Mouse (Mus musculus) stomach, embryonic 16.5 days (tissue): ENCODE measurements at regions not wholly inside any gene's neighbourhood (a gene's known extent, or its start where the extent isn't known, plus 50 kb on each side); places are given as distances from the start of the nearest gene placed in this dataset.
A peak's percentile ranks its signal among the peaks of the same experiment; 100 is the strongest.

Source experiments
- ATAC-seq: fragments of 200-750 bp; cut with Nextera tagmentation; 2 replicates; pipeline ENCODE4 v1.8.0; 2017; ENCODE audit warnings: moderate number of reproducible peaks, moderate TSS enrichment; ENCODE audit not compliant: insufficient read depth, low FRiP score
- H3K27ac ChIP-seq: fragments of 300-500 bp; sonication (generic); 2 replicates; pipeline ENCODE4 v1.5.1; 2014; ENCODE audit warnings: low read length
- H3K27me3 ChIP-seq: fragments of 300-500 bp; sonication (generic); 2 replicates; pipeline ENCODE4 v1.6.1; 2014; ENCODE audit warnings: low read length, control low read depth, mixed read lengths; ENCODE audit not compliant: control insufficient read depth, insufficient read depth
- H3K36me3 ChIP-seq: fragments of 300-500 bp; sonication (generic); 2 replicates; pipeline ENCODE4 v1.6.1; 2014; ENCODE audit warnings: low read length; ENCODE audit not compliant: control insufficient read depth, insufficient read depth
- H3K4me1 ChIP-seq: fragments of 300-500 bp; sonication (generic); 2 replicates; pipeline ENCODE4 v1.6.1; 2014; ENCODE audit warnings: low read length, control low read depth, mixed read lengths; ENCODE audit not compliant: control insufficient read depth, insufficient read depth
- H3K4me2 ChIP-seq: fragments of 300-500 bp; sonication (generic); 2 replicates; pipeline ENCODE4 v1.6.1; 2014; ENCODE audit warnings: low read depth, low read length, mixed read lengths
- H3K4me3 ChIP-seq: fragments of 300-500 bp; sonication (generic); replicated peaks from 2 replicates; pipeline ENCODE4 v1.5.1; 2014; ENCODE audit warnings: mild to moderate bottlenecking, low read length
- H3K9ac ChIP-seq: fragments of 300-500 bp; sonication (generic); 2 replicates; pipeline ENCODE4 v1.6.1; 2014; ENCODE audit warnings: low read length
- H3K9me3 ChIP-seq: fragments of 300-500 bp; sonication (generic); replicated peaks from 2 replicates; pipeline ENCODE4 v1.6.1; 2016; ENCODE audit warnings: low read length, control low read depth; ENCODE audit not compliant: control insufficient read depth
- whole genome bisulfite sequencing: fragments of 180-500 bp; shearing (Covaris S2); extraction: QIAGEN DNeasy Blood & Tissue Kit; methylation state at CpG from one replicate; pipeline ENCODE4 v1.1.7; 2014; 5-methylcytosine and 5-hydroxymethylcytosine counted together

DNA sequence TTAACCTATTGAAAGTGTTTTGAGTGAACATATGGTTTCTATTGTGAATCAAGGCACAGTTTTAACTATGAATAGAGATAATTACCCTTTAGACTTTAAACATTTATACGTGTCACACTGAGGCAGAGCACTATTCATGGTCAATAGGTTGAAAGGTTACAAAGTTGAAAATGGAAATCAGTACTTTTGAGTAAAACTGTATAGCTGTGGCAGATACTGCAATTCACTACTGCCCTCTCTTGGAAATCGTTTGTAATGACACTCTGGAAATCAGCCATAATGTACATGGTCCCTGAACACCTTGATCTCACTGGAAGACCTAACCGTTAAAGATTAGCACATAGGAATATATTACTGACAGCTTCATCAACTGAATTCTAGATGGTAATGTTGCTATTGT is 215.3 kb upstream of the Adgrl4 start:
- Histone ChIP-seq H3K27me3 (no peaks in the 10 kb centered on the region), H3K27ac (no peak overlapping the region), H3K9me3 (no peaks in the 10 kb centered on the region), H3K4me2 (no peak overlapping the region), H3K4me3 (no peak overlapping the region), H3K4me1 (no peaks in the 10 kb centered on the region), H3K36me3 (no peaks in the 10 kb centered on the region), H3K9ac (no peak overlapping the region)
- no peak for ATAC-seq
- WGBS: 15% methylated on average over 3 of the region's 3 CpGs

DNA sequence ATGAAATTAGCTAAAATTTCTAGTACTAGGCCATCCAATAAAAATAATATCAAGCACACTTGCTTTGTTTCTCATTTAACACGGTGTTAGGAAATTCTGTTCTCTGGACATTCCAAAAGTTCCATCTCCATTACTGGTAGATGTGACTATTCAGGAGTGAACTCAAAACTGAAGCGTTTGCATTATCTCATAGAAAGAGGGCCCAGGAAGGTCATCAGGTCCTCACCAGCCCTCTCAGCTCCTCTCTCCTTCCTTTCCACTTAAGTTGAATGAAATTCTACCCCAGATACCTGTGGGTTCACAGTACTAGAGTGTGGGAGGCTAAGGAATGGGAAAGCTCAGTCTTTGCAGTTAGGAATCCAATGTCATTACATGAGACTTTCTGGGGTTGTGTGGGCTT is 185.2 kb upstream of the Adgrl4 start:
- no peaks in the 10 kb centered on the region for H3K9me3 ChIP-seq
- H3K27me3 ChIP-seq: no peaks in the 10 kb centered on the region
- H3K4me2 ChIP-seq: no peak overlapping the region
- H3K9ac ChIP-seq: no peak overlapping the region
- 66% methylated on average over 2 of the region's 2 CpGs for WGBS
- H3K4me1 ChIP-seq: no peaks in the 10 kb centered on the region
- H3K36me3 ChIP-seq: no peaks in the 10 kb centered on the region
- no peak overlapping the region for H3K4me3 ChIP-seq
- no peak overlapping the region for H3K27ac ChIP-seq
- no peak for ATAC-seq

DNA sequence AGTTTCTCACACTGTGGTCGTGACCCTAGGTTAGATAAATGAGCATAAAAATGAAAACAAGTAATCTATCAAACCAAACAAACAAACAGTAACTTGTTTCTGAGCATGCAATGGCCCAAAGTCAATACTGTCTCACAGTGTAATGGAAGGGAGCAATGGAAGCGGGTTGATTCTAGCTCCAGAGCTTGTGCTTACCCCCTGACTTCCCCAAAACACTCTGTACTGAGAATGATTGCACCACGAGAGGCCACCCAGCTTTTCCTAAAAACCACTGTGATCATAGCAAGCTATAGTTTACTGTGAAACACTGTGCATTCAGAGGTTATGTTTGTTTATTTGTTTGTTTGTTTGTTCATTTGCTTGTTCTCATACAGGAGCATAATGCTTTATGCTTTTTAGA is 174.9 kb upstream of the Adgrl4 start:
- H3K27ac ChIP-seq: no peak overlapping the region
- H3K36me3 ChIP-seq: no peaks in the 10 kb centered on the region
- no peaks in the 10 kb centered on the region for H3K27me3 ChIP-seq
- no peak overlapping the region for H3K4me3 ChIP-seq
- no peak overlapping the region for H3K9ac ChIP-seq
- H3K9me3 ChIP-seq: no peaks in the 10 kb centered on the region
- no peak for ATAC-seq
- H3K4me1 ChIP-seq: no peaks in the 10 kb centered on the region
- H3K4me2 ChIP-seq: no peak overlapping the region
- 67% methylated on average over 3 of the region's 3 CpGs for WGBS

DNA sequence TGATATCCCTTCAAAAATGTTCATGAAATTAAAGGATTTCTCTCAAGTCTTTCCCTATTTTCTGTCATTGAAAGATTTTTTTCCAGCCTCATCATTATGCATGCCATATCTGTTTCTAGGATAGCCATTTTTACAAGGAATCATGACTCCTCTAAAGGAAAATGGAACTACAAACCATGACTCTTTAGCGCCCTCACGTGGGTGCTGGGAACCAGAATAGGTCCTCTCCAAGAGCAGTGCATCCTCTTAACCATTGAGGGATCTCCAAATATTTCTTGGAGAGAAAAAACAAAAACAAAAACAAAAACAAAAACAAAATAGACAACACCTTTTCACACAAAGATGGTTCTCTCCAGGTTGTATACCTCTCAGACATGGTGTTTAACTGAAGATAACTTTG is 172.0 kb upstream of the Adgrl4 start:
- no peak for ATAC-seq
- no peaks in the 10 kb centered on the region for H3K9me3 ChIP-seq

DNA sequence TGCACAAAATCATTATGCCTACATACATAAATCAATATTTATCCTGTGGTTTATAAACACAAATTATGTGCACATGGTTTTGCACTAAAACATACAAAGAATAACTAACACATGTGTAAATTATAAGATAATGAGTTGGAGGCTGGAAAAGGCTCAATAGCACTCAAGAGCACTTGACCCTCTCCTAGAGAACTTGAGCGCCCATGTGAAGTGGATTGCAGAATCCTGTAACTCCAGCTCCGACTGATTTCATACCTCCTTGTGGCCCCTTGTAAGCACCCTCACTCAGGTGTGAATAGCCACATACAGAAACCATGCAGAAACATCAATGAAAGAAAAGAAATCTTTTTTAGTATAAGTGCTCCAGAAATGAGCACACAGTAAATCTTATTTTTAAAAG is 168.2 kb upstream of the Adgrl4 start:
- ATAC-seq: no peak
- Histone ChIP-seq H3K9ac (no peak overlapping the region), H3K4me3 (no peak overlapping the region), H3K27ac (no peak overlapping the region), H3K9me3 (no peaks in the 10 kb centered on the region), H3K27me3 (no peaks in the 10 kb centered on the region), H3K4me1 (no peaks in the 10 kb centered on the region), H3K4me2 (no peak overlapping the region), H3K36me3 (no peaks in the 10 kb centered on the region)
- 67% methylated on average over 2 of the region's 2 CpGs for WGBS

More for the DNA sequence above, 172.0 kb upstream of the Adgrl4 start:
- no peak overlapping the region for H3K4me3 ChIP-seq
- H3K4me1 ChIP-seq: no peaks in the 10 kb centered on the region
- H3K27ac ChIP-seq: no peak overlapping the region
- no peak overlapping the region for H3K4me2 ChIP-seq
- WGBS: 26% methylated on average over 2 of the region's 2 CpGs
- H3K9ac ChIP-seq: no peak overlapping the region
- H3K27me3 ChIP-seq: no peaks in the 10 kb centered on the region
- H3K36me3 ChIP-seq: no peaks in the 10 kb centered on the region

DNA sequence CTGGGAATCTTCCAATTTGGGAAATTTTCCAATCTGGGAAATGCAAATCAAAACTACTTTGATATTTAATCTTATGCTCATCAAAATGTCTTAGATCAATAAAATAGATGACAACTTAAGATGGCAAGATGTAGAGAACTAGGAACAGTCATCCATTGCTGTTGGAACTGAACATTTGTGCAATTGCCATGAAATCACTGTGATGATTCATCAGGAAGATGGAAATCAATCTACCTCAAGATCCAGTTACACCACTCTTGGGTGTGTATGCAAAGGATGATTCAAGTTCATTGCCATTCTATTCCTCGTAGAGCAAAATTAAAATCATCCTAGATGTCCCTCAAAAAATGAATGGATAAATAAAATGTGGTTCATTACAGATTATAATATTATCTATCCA is 153.9 kb upstream of the Adgrl4 start:
- Histone ChIP-seq H3K27ac (no peak overlapping the region), H3K9me3 (no peaks in the 10 kb centered on the region), H3K36me3 (no peaks in the 10 kb centered on the region), H3K9ac (no peak overlapping the region), H3K4me3 (no peak overlapping the region), H3K4me2 (no peak overlapping the region), H3K4me1 (no peaks in the 10 kb centered on the region), H3K27me3 (no peaks in the 10 kb centered on the region)
- 81% methylated on average over 1 of the region's 1 CpGs for whole genome bisulfite sequencing
- ATAC-seq: no peak

DNA sequence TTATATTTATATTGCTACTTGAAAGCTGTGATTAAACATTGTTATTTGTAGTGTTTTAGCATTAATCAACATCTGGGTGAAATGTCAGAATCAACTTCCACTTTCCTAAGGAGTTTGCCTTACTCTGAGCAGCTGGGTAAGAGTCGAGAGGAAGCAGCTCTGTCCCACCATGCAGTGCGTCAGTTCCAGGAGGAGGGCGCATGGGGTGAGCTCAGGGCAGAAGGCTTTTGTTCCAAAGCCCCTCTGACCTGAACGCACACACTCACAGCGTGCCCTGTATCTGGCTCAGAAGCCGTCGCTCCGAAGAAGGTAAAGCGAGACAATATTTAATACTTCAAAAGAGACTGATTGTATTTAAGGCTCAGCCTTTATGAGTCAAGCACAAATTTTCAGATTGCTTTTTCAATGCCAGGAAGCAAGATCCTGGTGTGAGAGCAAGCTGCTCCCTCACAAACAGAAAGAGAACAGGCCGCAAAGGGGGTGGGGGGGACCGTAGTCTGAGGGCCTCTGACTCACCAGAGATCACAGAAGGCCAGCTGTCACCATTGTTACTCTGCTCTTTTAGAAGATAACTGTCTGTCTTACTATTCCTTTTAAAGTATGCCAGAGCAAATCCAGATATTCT is 143.6 kb upstream of the Adgrl4 start:
- Histone ChIP-seq H3K4me2 (peak overlapping the region; percentile 29; the same call in 1 of the 2 replicates), H3K27ac (peak overlapping the region; percentile 23; the same call in 1 of the 2 replicates), H3K4me3 (no peak overlapping the region), H3K27me3 (no peaks in the 10 kb centered on the region), H3K9me3 (no peaks in the 10 kb centered on the region), H3K36me3 (no peaks in the 10 kb centered on the region), H3K4me1 (0 out of 2 replicates have a peak, but pooled peaks cover 4% of the 10 kb centered on the region), H3K9ac (0 out of 2 replicates have a peak overlapping the region, but pooled peaks have one; percentile 26)
- 30% methylated on average over 11 of the region's 11 CpGs for WGBS
- 0 out of 2 replicates have a peak, but pooled peaks have one; percentile 66 for ATAC-seq

DNA sequence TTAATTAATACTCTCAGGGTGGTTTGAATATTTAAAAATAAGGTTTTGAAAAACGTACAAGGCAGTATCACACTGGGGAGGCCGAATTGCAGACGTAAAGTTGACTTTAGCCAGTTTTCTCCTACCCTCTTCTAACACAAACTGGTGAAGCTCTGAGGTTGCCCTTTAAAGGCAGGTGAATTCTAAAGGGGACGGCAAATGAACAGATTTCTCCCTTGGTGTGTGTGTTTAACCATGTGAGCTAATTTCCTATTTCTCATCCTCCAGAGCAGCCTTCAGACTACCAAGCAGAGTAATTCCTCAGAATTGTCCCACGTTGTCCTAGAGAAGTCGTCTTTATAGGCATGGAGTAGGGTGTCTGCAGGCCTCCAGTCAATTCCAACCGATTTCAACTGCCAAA is 143.1 kb upstream of the Adgrl4 start:
- Histone ChIP-seq H3K4me2 (no peak overlapping the region), H3K4me3 (no peak overlapping the region), H3K27me3 (no peaks in the 10 kb centered on the region), H3K9me3 (no peaks in the 10 kb centered on the region), H3K36me3 (no peaks in the 10 kb centered on the region), H3K9ac (no peak overlapping the region), H3K4me1 (0 out of 2 replicates have a peak, but pooled peaks cover 4% of the 10 kb centered on the region), H3K27ac (no peak overlapping the region)
- WGBS: 71% methylated on average over 7 of the region's 7 CpGs
- ATAC-seq: no peak

DNA sequence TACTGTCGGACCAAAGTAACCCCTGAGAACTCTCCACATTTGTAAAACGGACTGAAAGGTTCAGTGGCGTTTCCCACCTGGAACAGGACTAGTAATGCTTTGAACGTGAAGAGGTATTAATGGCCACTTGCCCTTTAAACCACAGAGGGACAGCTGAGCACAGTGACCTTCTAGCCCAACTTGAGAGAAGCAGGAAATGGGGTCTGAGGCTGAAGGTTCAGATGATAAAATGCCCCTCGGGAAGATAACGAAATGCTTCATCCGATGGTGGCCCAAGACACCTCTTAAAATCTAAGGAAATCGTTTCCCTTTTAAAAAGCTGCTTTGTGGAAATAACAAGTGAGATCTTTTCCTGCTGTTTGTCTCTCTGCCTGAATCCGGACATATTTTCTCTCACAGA is 142.7 kb upstream of the Adgrl4 start:
- no peaks in the 10 kb centered on the region for H3K36me3 ChIP-seq
- no peak for ATAC-seq
- H3K4me2 ChIP-seq: no peak overlapping the region
- no peak overlapping the region for H3K4me3 ChIP-seq
- no peaks in the 10 kb centered on the region for H3K9me3 ChIP-seq
- no peaks in the 10 kb centered on the region for H3K27me3 ChIP-seq
- H3K9ac ChIP-seq: no peak overlapping the region
- 51% methylated on average over 9 of the region's 9 CpGs for WGBS
- H3K27ac ChIP-seq: no peak overlapping the region
- H3K4me1 ChIP-seq: 0 out of 2 replicates have a peak, but pooled peaks cover 4% of the 10 kb centered on the region
